Mouse (Mus musculus) forebrain, embryonic 14.5 days (tissue): Measurements from ENCODE around the gene Hgd. TPM values are rescaled to one million over a fixed set of nuclear protein-coding genes. Genes with fewer than 3 reads are reported as not detected.
A peak's percentile ranks its signal among the peaks of the same experiment; 100 is the strongest.

Experiments
- ATAC-seq: fragments of 200-750 bp; cut with Nextera tagmentation; 2 replicates; pipeline ENCODE4 v1.8.0; 2017; ENCODE audit warnings: mild to moderate bottlenecking, moderate library complexity
- DNase-seq: peaks from one replicate; pipeline ENCODE4 v3.0.0-alpha.2; 2015; ENCODE audit warnings: low spot score
- H3K27ac ChIP-seq: fragments of 300-500 bp; sonication (generic); 2 replicates; pipeline ENCODE4 v1.5.1; 2014; ENCODE audit warnings: low read depth, mild to moderate bottlenecking, control low read depth, low read length, moderate library complexity
- H3K27me3 ChIP-seq: fragments of 300-500 bp; sonication (generic); replicated peaks from 2 replicates; pipeline ENCODE4 v1.6.1; 2014; ENCODE audit warnings: low read length, control low read depth, mixed read lengths; ENCODE audit not compliant: control insufficient read depth, insufficient read depth
- H3K36me3 ChIP-seq: fragments of 300-500 bp; sonication (generic); 2 replicates; pipeline ENCODE4 v1.6.1; 2014; ENCODE audit warnings: low read length, control low read depth; ENCODE audit not compliant: control insufficient read depth, insufficient read depth
- H3K4me1 ChIP-seq: fragments of 300-500 bp; sonication (generic); 2 replicates; pipeline ENCODE4 v1.6.1; 2014; ENCODE audit warnings: antibody characterized with exemption, low read length, control low read depth; ENCODE audit not compliant: control insufficient read depth, insufficient read depth
- H3K4me2 ChIP-seq: fragments of 300-500 bp; sonication (generic); 2 replicates; pipeline ENCODE4 v1.6.1; 2014; ENCODE audit warnings: mild to moderate bottlenecking, control low read depth, low read length
- H3K4me3 ChIP-seq: fragments of 300-500 bp; sonication (generic); 2 replicates; pipeline ENCODE4 v1.5.1; 2014; ENCODE audit warnings: low read depth, low read length, control low read depth
- H3K9ac ChIP-seq: fragments of 300-500 bp; sonication (generic); 2 replicates; pipeline ENCODE4 v1.6.1; 2014; ENCODE audit warnings: mild to moderate bottlenecking, low read length, control low read depth, moderate library complexity
- H3K9me3 ChIP-seq: fragments of 300-500 bp; sonication (generic); replicated peaks from 2 replicates; pipeline ENCODE4 v1.6.1; 2016; ENCODE audit warnings: low read length, control low read depth, mixed read lengths; ENCODE audit not compliant: control insufficient read depth
- WGBS: fragments of 180-500 bp; shearing (Covaris S2); extraction: QIAGEN DNeasy Blood & Tissue Kit; methylation state at CpG from one replicate; pipeline ENCODE4 v1.1.7; 2014; 5-methylcytosine and 5-hydroxymethylcytosine counted together
- polyA plus RNA-seq: library from polyadenylated mRNA; unstranded; fragments of >200 nt; fragmentation: Nextera tagmentation; extraction: Ambion mirVana; gene quantifications from 2 replicates; pipeline ENCODE4 v1.2.1, GENCODE M21; 2014

Gene Hgd
- polyA plus RNA-seq, 1 experiment from 2014 or later, result not detected

GRCm38 (mm10) chr16:37611072-37611471 lies 31.1 kb downstream of the Hgd start:
- H3K27me3 ChIP-seq, result no peaks in the 10 kb centered on the region
- no peak overlapping the region for H3K4me2 ChIP-seq
- H3K27ac ChIP-seq, result no peak overlapping the region
- no peak overlapping the region for H3K9ac ChIP-seq
- no peak overlapping the region for H3K4me3 ChIP-seq
- H3K9me3 ChIP-seq, result no peaks in the 10 kb centered on the region
- DNase-seq (no peak), ATAC-seq (no peak)
- no peaks in the 10 kb centered on the region for H3K4me1 ChIP-seq
- H3K36me3 ChIP-seq, result no peaks in the 10 kb centered on the region
- WGBS, result 82% methylated on average over 7 of the region's 7 CpGs

- WGBS, result 95% methylated on average over 5 of the region's 5 CpGs
- no peaks in the 10 kb centered on the region for H3K4me1 ChIP-seq
- no peaks in the 10 kb centered on the region for H3K27me3 ChIP-seq
- H3K36me3 ChIP-seq, result no peaks in the 10 kb centered on the region
- H3K4me2 ChIP-seq, result no peak overlapping the region
- H3K9me3 ChIP-seq, result no peaks in the 10 kb centered on the region
- H3K4me3 ChIP-seq, result no peak overlapping the region
- ATAC-seq, result no peak
- DNase-seq, result no peak
- no peak overlapping the region for H3K9ac ChIP-seq
- H3K27ac ChIP-seq, result no peak overlapping the region
Measured at GRCm38 (mm10) chr16:37612013-37612412, 32.1 kb downstream of the Hgd start.

- DNase-seq (no peak), ATAC-seq (no peak)
- Histone ChIP-seq H3K4me1 (no peaks in the 10 kb centered on the region), H3K4me2 (no peak overlapping the region), H3K27ac (no peak overlapping the region), H3K36me3 (no peaks in the 10 kb centered on the region), H3K27me3 (no peaks in the 10 kb centered on the region), H3K4me3 (no peak overlapping the region), H3K9me3 (no peaks in the 10 kb centered on the region), H3K9ac (no peak overlapping the region)
- WGBS, result 90% methylated on average over 9 of the region's 9 CpGs
Measured at GRCm38 (mm10) chr16:37614540-37614939, 34.6 kb downstream of the Hgd start.

- no peaks in the 10 kb centered on the region for H3K36me3 ChIP-seq
- no peak overlapping the region for H3K4me3 ChIP-seq
- no peaks in the 10 kb centered on the region for H3K9me3 ChIP-seq
- no peaks in the 10 kb centered on the region for H3K4me1 ChIP-seq
- 80% methylated on average over 8 of the region's 8 CpGs for WGBS
- ATAC-seq (no peak), DNase-seq (no peak)
- H3K4me2 ChIP-seq, result no peak overlapping the region
- H3K27ac ChIP-seq, result no peak overlapping the region
- no peaks in the 10 kb centered on the region for H3K27me3 ChIP-seq
- H3K9ac ChIP-seq, result no peak overlapping the region
Measured at GRCm38 (mm10) chr16:37615429-37615828, 35.5 kb downstream of the Hgd start.

- Histone ChIP-seq H3K4me2 (no peak overlapping the region), H3K27ac (no peak overlapping the region), H3K4me3 (no peak overlapping the region), H3K4me1 (no peaks in the 10 kb centered on the region), H3K27me3 (no peaks in the 10 kb centered on the region), H3K36me3 (no peaks in the 10 kb centered on the region), H3K9ac (no peak overlapping the region), H3K9me3 (no peaks in the 10 kb centered on the region)
- WGBS, result 78% methylated on average over 8 of the region's 8 CpGs
- ATAC-seq, result no peak
- no peak for DNase-seq
Measured at GRCm38 (mm10) chr16:37616104-37616503, 36.2 kb downstream of the Hgd start.

- WGBS, result 32% methylated on average over 3 of the region's 3 CpGs
- Histone ChIP-seq H3K4me3 (no peak overlapping the region), H3K4me2 (no peak overlapping the region), H3K27me3 (no peaks in the 10 kb centered on the region), H3K27ac (no peak overlapping the region), H3K9ac (no peak overlapping the region), H3K4me1 (no peaks in the 10 kb centered on the region), H3K9me3 (no peaks in the 10 kb centered on the region), H3K36me3 (no peaks in the 10 kb centered on the region)
- DNase-seq (no peak), ATAC-seq (peak; percentile 40; the same call in 1 of the 2 replicates)
Measured at GRCm38 (mm10) chr16:37617695-37618094, 37.7 kb downstream of the Hgd start.

GRCm38 (mm10) chr16:37622403-37622802 lies 42.5 kb downstream of the Hgd start:
- Histone ChIP-seq H3K9me3 (no peaks in the 10 kb centered on the region), H3K4me2 (no peak overlapping the region), H3K9ac (no peak overlapping the region), H3K27me3 (no peaks in the 10 kb centered on the region), H3K27ac (no peak overlapping the region), H3K4me1 (no peaks in the 10 kb centered on the region), H3K4me3 (no peak overlapping the region), H3K36me3 (no peaks in the 10 kb centered on the region)
- DNase-seq (no peak), ATAC-seq (no peak)
- WGBS, result 53% methylated on average over 3 of the region's 3 CpGs

GRCm38 (mm10) chr16:37622919-37623318 lies 43.0 kb downstream of the Hgd start:
- H3K4me1 ChIP-seq, result no peaks in the 10 kb centered on the region
- no peak overlapping the region for H3K4me3 ChIP-seq
- H3K4me2 ChIP-seq, result no peak overlapping the region
- H3K36me3 ChIP-seq, result no peaks in the 10 kb centered on the region
- 33% methylated on average over 5 of the region's 5 CpGs for WGBS
- H3K27ac ChIP-seq, result no peak overlapping the region
- H3K9ac ChIP-seq, result no peak overlapping the region
- DNase-seq, result no peak
- no peak for ATAC-seq
- H3K27me3 ChIP-seq, result no peaks in the 10 kb centered on the region
- H3K9me3 ChIP-seq, result no peaks in the 10 kb centered on the region

- no peak for DNase-seq
- H3K4me2 ChIP-seq, result no peak overlapping the region
- WGBS, result 47% methylated on average over 4 of the region's 4 CpGs
- no peaks in the 10 kb centered on the region for H3K36me3 ChIP-seq
- H3K27ac ChIP-seq, result no peak overlapping the region
- no peak; the same call in 1 of the 2 replicates for ATAC-seq
- no peaks in the 10 kb centered on the region for H3K4me1 ChIP-seq
- H3K4me3 ChIP-seq, result no peak overlapping the region
- H3K9ac ChIP-seq, result no peak overlapping the region
- H3K9me3 ChIP-seq, result no peaks in the 10 kb centered on the region
- H3K27me3 ChIP-seq, result no peaks in the 10 kb centered on the region
Measured at GRCm38 (mm10) chr16:37626388-37626949, 46.5 kb downstream of the Hgd start.
